Mouse (Mus musculus) spleen, postnatal 36 days (tissue): Measurements from ENCODE around the gene Vmn1r85.

ENCODE experiments used
- DNase-seq, 2 experiments: peaks; one replicate each; pipeline ENCODE4 v3.0.0; 2022; ENCODE audit warnings: low spot score in 2 of 2, mixed read lengths in 1 of 2

Gene Vmn1r85

DNA sequence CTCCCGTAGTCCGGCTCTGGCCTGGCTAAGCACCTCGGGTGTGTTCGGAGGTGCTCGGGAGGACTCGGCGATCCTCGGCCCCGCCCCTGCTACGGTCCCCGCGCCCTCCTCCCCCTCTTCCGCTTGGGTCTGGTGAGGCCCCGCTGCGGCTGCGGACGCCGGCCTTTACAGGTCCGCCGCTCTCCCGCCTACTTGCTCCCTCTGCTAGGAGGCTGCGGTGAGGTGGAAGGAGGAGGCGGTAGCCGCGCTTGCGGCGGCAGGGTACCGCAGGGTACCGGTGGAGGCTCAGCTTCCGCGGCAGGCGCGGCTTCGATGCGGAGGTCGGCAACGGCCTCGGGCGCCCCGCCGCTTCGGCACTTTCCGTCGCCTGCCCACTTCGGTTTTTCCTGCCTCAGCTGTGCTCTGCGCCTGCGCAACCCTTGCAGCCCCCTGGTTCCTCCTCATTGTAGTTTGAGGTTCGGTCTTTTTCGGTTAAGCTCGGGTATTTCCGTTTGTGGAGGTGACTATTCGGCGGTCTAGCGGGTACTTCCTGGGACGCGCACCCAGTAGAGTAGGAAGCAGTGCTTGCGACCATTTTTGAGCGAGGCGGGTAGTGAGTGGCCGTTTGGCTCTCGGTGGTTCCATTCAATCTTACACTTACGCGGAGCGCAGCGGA is 56.9 kb downstream of the Vmn1r85 start, which contains the start of gene Ube2m:
Gene Ube2m, minus strand, starts transcription at position 375 of the 655 bp plus-strand sequence.
- peak; percentile 98 to 99 for DNase-seq

- no peak for DNase-seq
These were observed 57.6 kb downstream of the Vmn1r85 start for GRCm38 (mm10) chr7:13037366-13037765.

DNA sequence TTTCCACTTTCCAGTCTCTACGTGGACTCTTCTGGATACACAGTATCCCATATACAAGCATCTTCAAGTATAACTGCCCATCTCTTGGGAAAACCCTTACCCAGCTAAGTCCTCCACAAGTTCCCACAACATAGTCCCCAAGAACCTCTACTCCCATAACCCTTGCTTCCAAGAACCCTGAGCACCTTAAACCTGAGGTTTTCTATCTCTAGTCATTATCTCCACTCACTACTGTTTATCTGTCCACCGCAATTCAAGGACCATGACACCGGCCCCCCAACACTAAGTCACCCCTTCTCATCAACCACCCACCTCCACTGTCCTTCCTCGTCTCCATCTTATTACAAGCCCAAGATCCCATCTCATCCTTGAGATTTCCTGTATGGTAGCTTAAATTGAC is 58.2 kb downstream of the Vmn1r85 start:
- DNase-seq, result no peak

DNA sequence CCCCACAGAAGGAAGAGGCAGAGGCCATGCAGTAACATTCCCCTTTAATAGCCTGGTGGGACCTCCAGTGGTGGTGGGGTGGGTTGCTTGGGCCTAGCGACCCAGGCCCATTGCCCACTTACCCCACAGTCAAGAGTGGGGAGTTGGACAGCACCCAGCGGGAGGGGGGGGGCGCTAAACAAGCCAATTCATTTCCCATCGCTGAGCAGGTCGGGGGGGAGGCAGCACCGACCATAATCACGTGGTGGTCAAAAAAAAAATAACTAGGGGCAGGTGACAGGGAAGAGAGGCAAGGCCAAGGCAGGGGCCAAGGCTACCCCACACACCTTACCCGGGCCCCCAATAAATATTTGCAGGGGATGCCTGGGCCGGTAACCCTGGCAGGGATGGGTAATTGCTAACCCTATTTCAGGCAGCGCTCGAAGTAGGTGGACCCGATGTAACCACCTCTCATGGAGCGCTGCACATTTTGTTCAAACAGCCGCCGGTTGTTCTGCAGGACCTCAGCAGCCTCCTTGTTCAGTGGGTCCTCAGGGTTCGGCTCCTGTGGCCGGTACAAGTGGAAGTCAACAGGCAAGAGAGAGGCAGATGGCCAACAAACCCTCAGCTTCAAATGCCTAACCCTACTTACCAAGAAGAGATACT is 59.6 kb downstream of the Vmn1r85 start:
- no peak for DNase-seq

DNA sequence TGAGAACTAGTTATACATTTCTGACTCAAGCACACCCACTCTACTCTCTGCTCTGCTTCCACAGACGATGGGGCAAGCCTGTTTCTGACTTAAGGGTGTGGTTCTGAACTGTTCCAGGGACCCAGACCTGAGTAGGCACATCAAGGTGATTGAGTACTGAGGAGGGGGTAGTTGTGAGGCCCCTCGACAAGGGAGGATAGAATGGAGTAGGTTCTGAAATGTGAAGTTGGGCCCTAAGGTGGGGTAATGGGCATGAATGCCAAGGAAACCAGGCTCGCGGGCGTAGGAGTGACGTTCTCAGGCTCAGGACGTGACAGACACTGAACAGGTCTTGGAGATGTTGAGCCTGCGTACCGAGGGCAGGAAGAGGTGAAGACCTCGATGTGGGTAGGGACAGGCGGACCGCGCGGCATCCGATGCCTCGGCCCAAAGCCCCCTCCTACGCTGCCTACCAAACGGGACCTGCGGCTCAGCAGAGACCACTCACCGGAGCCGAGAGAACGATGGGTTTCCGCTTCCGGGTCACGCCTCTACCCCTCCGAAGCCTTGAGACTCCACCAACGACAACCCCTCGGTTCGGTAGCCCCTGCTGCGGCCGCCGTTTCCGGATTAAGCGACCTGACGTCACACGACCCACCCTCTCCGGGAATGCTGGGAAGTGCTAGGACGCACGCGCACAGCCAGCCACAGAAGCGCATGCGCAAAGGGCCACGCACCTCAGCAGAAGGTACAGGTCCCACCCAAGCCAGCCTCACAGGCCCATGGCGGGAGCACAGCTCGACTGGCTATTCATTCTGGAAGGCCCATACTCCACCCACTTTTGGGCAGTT is 60.6 kb downstream of the Vmn1r85 start, which contains the start of gene Chmp2a:
Gene Chmp2a, minus strand, starts transcription at position 660 of the 830 bp plus-strand sequence.
- peak; percentile 97 for DNase-seq

- no peak for DNase-seq
These were observed 61.4 kb downstream of the Vmn1r85 start for GRCm38 (mm10) chr7:13033451-13034147.
